Mouse (Mus musculus) MEL (cell line): Measurements from ENCODE around the gene Olfr591. TPM values are rescaled to one million over a fixed set of nuclear protein-coding genes. Genes with fewer than 3 reads are reported as not detected.

Source experiments
- DNase-seq: peaks from one replicate; pipeline ENCODE4 v3.0.0; 2011; ENCODE audit warnings: low read depth, low spot score
- H3K27ac ChIP-seq: 2 replicates; pipeline ENCODE4 v1.5.1; 2012; ENCODE audit warnings: low read depth, mild to moderate bottlenecking, control low read depth, low read length, moderate library complexity; ENCODE audit not compliant: control insufficient read depth
- H3K27me3 ChIP-seq, 2 experiments: fragments of 150-350 bp in 1 of 2; sonication (generic) in 1 of 2; 2 replicates each; pipeline ENCODE4 v1.6.1; 2012; ENCODE audit warnings: low read length in 2 of 2, mild to moderate bottlenecking in 2 of 2, improper control_type of control experiment in 1 of 2, moderate library complexity in 1 of 2; ENCODE audit not compliant: insufficient read depth in 2 of 2, control insufficient read depth in 1 of 2
- H3K36me3 ChIP-seq, 2 experiments: 2 replicates each; pipeline ENCODE4 v1.6.1; 2012 to 2014; ENCODE audit warnings: low read length in 2 of 2, improper control_type of control experiment in 1 of 2, inconsistent platforms in 1 of 2, mild to moderate bottlenecking in 1 of 2; ENCODE audit not compliant: insufficient read depth in 2 of 2, control insufficient read depth in 1 of 2
- H3K4me1 ChIP-seq, 2 experiments: fragments of 150-350 bp in 1 of 2; sonication (generic) in 1 of 2; 2 replicates each; pipeline ENCODE4 v1.6.1; 2012; ENCODE audit warnings: low read length in 2 of 2, improper control_type of control experiment in 1 of 2, mild to moderate bottlenecking in 1 of 2; ENCODE audit not compliant: insufficient read depth in 2 of 2, control insufficient read depth in 1 of 2
- H3K4me3 ChIP-seq, 2 experiments: fragments of 150-350 bp in 1 of 2; sonication (generic) in 1 of 2; 2 replicates each; pipeline ENCODE4 v1.5.1; 2012; ENCODE audit warnings: low read depth in 2 of 2, low read length in 2 of 2, mild to moderate bottlenecking in 2 of 2, moderate library complexity in 2 of 2, control low read depth in 1 of 2, improper control_type of control experiment in 1 of 2; ENCODE audit not compliant: control insufficient read depth in 1 of 2, insufficient read depth in 1 of 2
- H3K79me2 ChIP-seq: 2 replicates; pipeline ENCODE4 v1.6.1; 2012; ENCODE audit warnings: mild to moderate bottlenecking, low read length, moderate library complexity; ENCODE audit not compliant: control insufficient read depth, poor library complexity, insufficient read depth
- H3K9ac ChIP-seq: 2 replicates; pipeline ENCODE4 v1.6.1; 2012; ENCODE audit warnings: low read depth, mild to moderate bottlenecking, control low read depth, low read length, moderate library complexity; ENCODE audit not compliant: control insufficient read depth, poor library complexity, severe bottlenecking
- H3K9me3 ChIP-seq: fragments of 150-350 bp; sonication (generic); replicated peaks from 2 replicates; pipeline ENCODE4 v1.6.1; 2012; ENCODE audit warnings: mild to moderate bottlenecking, low read length, improper control_type of control experiment, moderate library complexity; ENCODE audit not compliant: insufficient read depth
- CHD2 ChIP-seq: IDR thresholded peaks from 2 replicates; pipeline ENCODE4 v1.6.1; 2011; ENCODE audit warnings: low read length, improper control_type of control experiment
- CTCF ChIP-seq, 3 experiments: IDR thresholded peaks in 2 of 3; conservative IDR thresholded peaks in 1 of 3; 2 replicates each; pipeline ENCODE4 v1.5.1; 2011 to 2012; ENCODE audit warnings: low read length in 3 of 3, low read depth in 2 of 3, mild to moderate bottlenecking in 2 of 3, improper control_type of control experiment in 1 of 3, inconsistent platforms in 1 of 3, mixed read lengths in 1 of 3, moderate library complexity in 1 of 3; ENCODE audit not compliant: control insufficient read depth in 1 of 3, insufficient read depth in 1 of 3, poor library complexity in 1 of 3, severe bottlenecking in 1 of 3
- E2F4 ChIP-seq: IDR thresholded peaks from 2 replicates; pipeline ENCODE4 v1.6.1; 2011; ENCODE audit warnings: low read depth, low read length, improper control_type of control experiment, borderline replicate concordance
- ELF1 ChIP-seq: IDR thresholded peaks from 2 replicates; pipeline ENCODE4 v1.6.1; 2014; ENCODE audit warnings: low read depth, mild to moderate bottlenecking, inconsistent platforms, low read length, improper control_type of control experiment, moderate library complexity
- EP300 ChIP-seq, 2 experiments: IDR thresholded peaks; 2 replicates each; pipeline ENCODE4 v1.6.1; 2011; ENCODE audit warnings: improper control_type of control experiment in 2 of 2, low read length in 2 of 2, low read depth in 1 of 2, mild to moderate bottlenecking in 1 of 2
- ETS1 ChIP-seq: IDR thresholded peaks from 2 replicates; pipeline ENCODE4 v1.6.1; 2012; ENCODE audit warnings: low read depth, mild to moderate bottlenecking, inconsistent platforms, low read length, improper control_type of control experiment, moderate library complexity
- GABPA ChIP-seq: IDR thresholded peaks from 2 replicates; pipeline ENCODE4 v1.6.1; 2012; ENCODE audit warnings: low read depth, mild to moderate bottlenecking, inconsistent platforms, low read length, improper control_type of control experiment, moderate library complexity
- KAT2A ChIP-seq: conservative IDR thresholded peaks from 2 replicates; pipeline ENCODE4 v1.6.1; 2012; ENCODE audit warnings: low read depth, low read length, improper control_type of control experiment, inconsistent platforms
- MAX ChIP-seq: IDR thresholded peaks from 2 replicates; pipeline ENCODE4 v1.6.1; 2011; ENCODE audit warnings: low read length, improper control_type of control experiment
- MAZ ChIP-seq: IDR thresholded peaks from 2 replicates; pipeline ENCODE4 v1.6.1; 2012; ENCODE audit warnings: low read depth, mild to moderate bottlenecking, inconsistent platforms, low read length, improper control_type of control experiment
- MXI1 ChIP-seq: IDR thresholded peaks from 2 replicates; pipeline ENCODE4 v1.6.1; 2011; ENCODE audit warnings: mild to moderate bottlenecking, low read depth, low read length, improper control_type of control experiment
- MYB ChIP-seq: IDR thresholded peaks from 2 replicates; pipeline ENCODE4 v1.6.1; 2011; ENCODE audit warnings: mild to moderate bottlenecking, low read depth, low read length, improper control_type of control experiment
- MYC ChIP-seq: IDR thresholded peaks from 2 replicates; pipeline ENCODE4 v1.6.1; 2011; ENCODE audit warnings: low read depth, mild to moderate bottlenecking, low read length, improper control_type of control experiment, moderate library complexity
- NELFE ChIP-seq: IDR thresholded peaks from 2 replicates; pipeline ENCODE4 v1.6.1; 2011; ENCODE audit warnings: low read depth, low read length, improper control_type of control experiment
- NRF1 ChIP-seq: IDR thresholded peaks from 2 replicates; pipeline ENCODE4 v1.6.1; 2014; ENCODE audit warnings: low read depth, mild to moderate bottlenecking, inconsistent platforms, low read length, improper control_type of control experiment, moderate library complexity; ENCODE audit not compliant: poor library complexity, insufficient read depth, severe bottlenecking
- POLR2A ChIP-seq, 2 experiments: IDR thresholded peaks; 2 replicates each; pipeline ENCODE4 v1.6.1; 2011 to 2012; ENCODE audit warnings: low read length in 2 of 2, mild to moderate bottlenecking in 2 of 2, control low read depth in 1 of 2, improper control_type of control experiment in 1 of 2, low read depth in 1 of 2, moderate library complexity in 1 of 2; ENCODE audit not compliant: control insufficient read depth in 1 of 2, insufficient read depth in 1 of 2, poor library complexity in 1 of 2
- POLR2AphosphoS5 ChIP-seq: IDR thresholded peaks from 2 replicates; pipeline ENCODE4 v1.6.1; 2012; ENCODE audit warnings: low read depth, borderline replicate concordance, mild to moderate bottlenecking, inconsistent platforms, low read length, moderate library complexity, mixed read lengths
- RAD21 ChIP-seq: IDR thresholded peaks from 2 replicates; pipeline ENCODE4 v1.6.1; 2011; ENCODE audit warnings: mild to moderate bottlenecking, low read depth, low read length, improper control_type of control experiment
- SMC3 ChIP-seq: IDR thresholded peaks from 2 replicates; pipeline ENCODE4 v1.6.1; 2011; ENCODE audit warnings: low read depth, low read length, improper control_type of control experiment
- TBP ChIP-seq: IDR thresholded peaks from 2 replicates; pipeline ENCODE4 v1.8.0; 2011; ENCODE audit warnings: low read depth, low read length, improper control_type of control experiment
- TCF12 ChIP-seq: IDR thresholded peaks from 2 replicates; pipeline ENCODE4 v1.6.1; 2014; ENCODE audit warnings: low read depth, mild to moderate bottlenecking, inconsistent platforms, low read length, improper control_type of control experiment, moderate library complexity
- UBTF ChIP-seq: IDR thresholded peaks from 2 replicates; pipeline ENCODE4 v1.6.1; 2012; ENCODE audit warnings: low read depth, mild to moderate bottlenecking, inconsistent platforms, low read length, improper control_type of control experiment, moderate library complexity, borderline replicate concordance; ENCODE audit not compliant: insufficient read depth
- USF1 ChIP-seq: IDR thresholded peaks from 2 replicates; pipeline ENCODE4 v1.6.1; 2014; ENCODE audit warnings: low read depth, mild to moderate bottlenecking, inconsistent platforms, low read length, improper control_type of control experiment, moderate library complexity
- ZC3H11A ChIP-seq: IDR thresholded peaks from 2 replicates; pipeline ENCODE4 v1.6.1; 2012; ENCODE audit warnings: low read depth, mild to moderate bottlenecking, inconsistent platforms, low read length, improper control_type of control experiment
- ZMIZ1 ChIP-seq: IDR thresholded peaks from 2 replicates; pipeline ENCODE4 v1.6.1; 2012; ENCODE audit warnings: low read depth, mild to moderate bottlenecking, inconsistent platforms, low read length, improper control_type of control experiment, moderate library complexity
- ZNF384 ChIP-seq: IDR thresholded peaks from 2 replicates; pipeline ENCODE4 v1.6.1; 2012; ENCODE audit warnings: low read depth, mild to moderate bottlenecking, inconsistent platforms, low read length, improper control_type of control experiment
- polyA plus RNA-seq, 2 experiments: library from polyadenylated mRNA; stranded (reverse) in 1 of 2; unstranded in 1 of 2; fragments of >175 nt in 1 of 2; fragments of >200 nt in 1 of 2; gene quantifications; 2 replicates each; pipeline versions ENCODE4 v1.2.1 to v1.2.4; 2012; ENCODE audit warnings: low replicate concordance in 2 of 2, low read depth in 1 of 2; ENCODE audit not compliant: insufficient read length in 2 of 2, insufficient read depth in 1 of 2, missing spikeins in 1 of 2
- total RNA-seq: library from RNA; depleted of rRNA; stranded (reverse); fragments of 300-350 nt; gene quantifications from 2 replicates; pipeline ENCODE4 v1.2.3, GENCODE M21; 2012

The Olfr591 gene
- total and polyA plus RNA-seq, 3 experiments, result not detected

- no peak overlapping the region for H3K4me3 ChIP-seq
Measured at GRCm38 (mm10) chr7:103169697-103170096, 8.4 kb downstream of the Olfr591 start.

GRCm38 (mm10) chr7:103156256-103156655 is 21.9 kb downstream of the Olfr591 start, which contains the start of gene Olfr589:
Gene Olfr589, minus strand, starts transcription at chr7:103156356.
- H3K36me3 ChIP-seq, result no peaks in the 10 kb centered on the region
- H3K79me2 ChIP-seq, result no peaks in the 10 kb centered on the region

More at GRCm38 (mm10) chr7:103169697-103170096, 8.4 kb downstream of the Olfr591 start:
- H3K27me3 ChIP-seq, result no peaks in the 10 kb centered on the region
- no peaks in the 10 kb centered on the region for H3K36me3 ChIP-seq
- H3K9me3 ChIP-seq, result no peaks in the 10 kb centered on the region
- no peaks in the 10 kb centered on the region for H3K79me2 ChIP-seq
- no peak for TF ChIP-seq MAZ
- TF ChIP-seq KAT2A, result no peak
- no peak for TF ChIP-seq UBTF
- no peak for TF ChIP-seq MYC
- TF ChIP-seq ZC3H11A, result no peak
- TF ChIP-seq NRF1, result no peak
- no peak for TF ChIP-seq CTCF (IDR thresholded peaks at IDR 0.05 in 2 of 3, conservative IDR thresholded peaks at IDR 0.05 in 1 of 3; ENCODE audit: control insufficient read depth in 1 of 3, insufficient read depth in 1 of 3, low read depth in 2 of 3, low read length in 3 of 3, poor library complexity in 1 of 3, severe bottlenecking in 1 of 3)
- no peak for TF ChIP-seq CHD2
- TF ChIP-seq MAX, result no peak
- no peak for TF ChIP-seq POLR2A (IDR thresholded peaks at IDR 0.05; ENCODE audit: control insufficient read depth in 1 of 2, insufficient read depth in 1 of 2, low read depth in 1 of 2, low read length in 2 of 2, poor library complexity in 1 of 2)
- no peak for TF ChIP-seq NELFE
- TF ChIP-seq TBP, result no peak
- no peak for TF ChIP-seq USF1
- H3K9ac ChIP-seq, result no peak overlapping the region
- DNase-seq, result no peak
- H3K27ac ChIP-seq, result no peak overlapping the region
- H3K4me1 ChIP-seq, result no peaks in the 10 kb centered on the region

More at GRCm38 (mm10) chr7:103156256-103156655, 21.9 kb downstream of the Olfr591 start, which contains the start of gene Olfr589:
- DNase-seq, result no peak
- no peaks in the 10 kb centered on the region for H3K9me3 ChIP-seq
- H3K27me3 ChIP-seq, result no peaks in the 10 kb centered on the region
- H3K4me3 ChIP-seq, result no peak within 1 kb of the TSS
- H3K4me1 ChIP-seq, result no peaks in the 10 kb centered on the region
- no peak within 1 kb of the TSS for H3K27ac ChIP-seq
- TF ChIP-seq EP300 (IDR thresholded peaks at IDR 0.05; ENCODE audit: low read depth in 1 of 2, low read length in 2 of 2) (no peak), MAZ (no peak), ELF1 (no peak), TCF12 (no peak), CTCF (IDR thresholded peaks at IDR 0.05 in 2 of 3, conservative IDR thresholded peaks at IDR 0.05 in 1 of 3; ENCODE audit: control insufficient read depth in 1 of 3, insufficient read depth in 1 of 3, low read depth in 2 of 3, low read length in 3 of 3, poor library complexity in 1 of 3, severe bottlenecking in 1 of 3) (no peak), E2F4 (no peak), POLR2AphosphoS5 (no peak), ETS1 (no peak), KAT2A (no peak), MXI1 (no peak), GABPA (no peak), ZMIZ1 (no peak), UBTF (no peak), SMC3 (no peak), NELFE (no peak), ZNF384 (no peak), RAD21 (no peak), MYB (no peak), CHD2 (no peak), TBP (no peak)
- TF ChIP-seq, all 39 proteins: peak for 0
- no peak within 1 kb of the TSS for H3K9ac ChIP-seq
